Mouse (Mus musculus): ENCODE results near the gene Samm50. TPM values are rescaled to one million over a fixed set of nuclear protein-coding genes. Genes with fewer than 3 reads are reported as not detected.
"Not testable (repeated sequence)": the region's sequence is repeated elsewhere in the genome, so short reads cannot be mapped to it uniquely, and the experiment has no call there.

Gene Samm50
- total and polyA plus RNA-seq, 3 experiments: 55.3 to 132 (median 79.3) TPM

GRCm38 (mm10) chr15:84156158-84156557 lies 35.9 kb upstream of the Samm50 start:
- DNase-seq (ENCODE audit: extremely low read depth): no peak
- H3K79me2 ChIP-seq (replicated peaks; ENCODE audit: control insufficient read depth, extremely low read depth, insufficient read depth, poor library complexity, severe bottlenecking): no peaks in the 10 kb centered on the region
- dilution Hi-C loops (cut with MboI; ENCODE audit: extremely low pct_ligation_motif_present, extremely low pct_unique_long_range_greater_than_20kb, low sequenced_read_pairs): no loop called here
- no peaks in the 10 kb centered on the region for H3K36me3 ChIP-seq (replicated peaks in 1 of 2; ENCODE audit: control insufficient read depth in 1 of 2, insufficient read depth in 1 of 2, low read length in 1 of 2)
- H3K27ac ChIP-seq (ENCODE audit: insufficient read depth, low read depth): no peak overlapping the region
- H3K4me3 ChIP-seq (replicated peaks in 1 of 3; ENCODE audit: low read depth in 2 of 3, low read length in 2 of 3, poor library complexity in 1 of 3): no peak overlapping the region
- in situ Hi-C loops (cut with MboI; ENCODE audit: low pct_ligation_motif_present, low pct_unique_long_range_greater_than_20kb, low sequenced_read_pairs): no loop called here
- peaks cover 19% of the 10 kb centered on the region for H3K27me3 ChIP-seq (replicated peaks)
- H3K9me3 ChIP-seq (replicated peaks; ENCODE audit: low read length): no peaks in the 10 kb centered on the region
- H3K4me2 ChIP-seq (ENCODE audit: insufficient read depth, low read depth, poor library complexity, severe bottlenecking): no peak overlapping the region
- no peaks in the 10 kb centered on the region for H3K4me1 ChIP-seq (ENCODE audit: control insufficient read depth in 1 of 2, insufficient read depth in 2 of 2)
- no peak for TF ChIP-seq MYC (IDR thresholded peaks at IDR 0.05; ENCODE audit: low read depth, low read length)
- no peak for TF ChIP-seq ETS1 (conservative IDR thresholded peaks at IDR 0.05; ENCODE audit: low read depth, low read length)
- no peak for TF ChIP-seq MEF2A (IDR thresholded peaks at IDR 0.05; ENCODE audit: borderline replicate concordance, low read depth, low read length)
- no peak for TF ChIP-seq RAD21 (IDR thresholded peaks at IDR 0.05; ENCODE audit: low read depth, low read length)
- TF ChIP-seq NELFE (IDR thresholded peaks at IDR 0.05; ENCODE audit: low read depth, low read length): no peak
- TF ChIP-seq POLR2A (IDR thresholded peaks at IDR 0.05; ENCODE audit: low read depth, low read length): no peak
- no peak for TF ChIP-seq HCFC1 (IDR thresholded peaks at IDR 0.05; ENCODE audit: low read depth, low read length)
- no peak for TF ChIP-seq ZMIZ1 (IDR thresholded peaks at IDR 0.05; ENCODE audit: low read depth, low read length)
- no peak for TF ChIP-seq BHLHE40 (IDR thresholded peaks at IDR 0.05; ENCODE audit: low read depth, low read length)
- no peak for TF ChIP-seq SIN3A (IDR thresholded peaks at IDR 0.05; ENCODE audit: low read length)
- no peak for TF ChIP-seq EP300 (IDR thresholded peaks at IDR 0.05; ENCODE audit: low read length)
- TF ChIP-seq JUND (conservative IDR thresholded peaks at IDR 0.05; ENCODE audit: low read depth, low read length): no peak
- no peak for TF ChIP-seq ZNF384 (IDR thresholded peaks at IDR 0.05; ENCODE audit: low read depth, low read length)
- no peak for TF ChIP-seq USF2 (conservative IDR thresholded peaks at IDR 0.05; ENCODE audit: low read depth, low read length)
- no peak overlapping the region for H3K9ac ChIP-seq (ENCODE audit: insufficient read depth, low read depth)

DNA sequence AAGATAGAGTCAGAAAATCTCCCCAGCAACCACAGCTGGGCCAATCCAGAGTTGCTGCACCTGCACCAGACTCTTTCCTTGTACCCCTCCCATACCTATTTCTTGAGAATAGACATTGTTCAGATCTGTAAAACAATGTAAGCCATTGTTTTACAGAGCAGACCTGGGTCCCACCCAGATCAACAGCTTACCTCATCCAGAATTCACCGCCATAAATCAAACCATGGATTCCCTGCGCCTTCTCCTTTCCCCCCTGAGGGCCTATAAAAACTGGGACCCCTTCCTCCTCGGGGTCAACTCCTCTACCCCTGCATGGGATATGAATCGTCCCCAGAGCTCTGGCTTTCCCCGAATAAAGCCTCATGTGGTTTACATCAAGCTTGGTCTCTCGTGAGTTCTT lies 34.5 kb upstream of the Samm50 start:
- in situ Hi-C loops (cut with MboI; ENCODE audit: low pct_ligation_motif_present, low pct_unique_long_range_greater_than_20kb, low sequenced_read_pairs); dilution Hi-C loops (cut with MboI; ENCODE audit: extremely low pct_ligation_motif_present, extremely low pct_unique_long_range_greater_than_20kb, low sequenced_read_pairs); H3K4me3 ChIP-seq (replicated peaks in 1 of 3; ENCODE audit: low read depth in 2 of 3, low read length in 2 of 3, poor library complexity in 1 of 3): not testable (repeated sequence)

GRCm38 (mm10) chr15:84161871-84162270 lies 30.2 kb upstream of the Samm50 start:
- in situ Hi-C loops (cut with MboI; ENCODE audit: low pct_ligation_motif_present, low pct_unique_long_range_greater_than_20kb, low sequenced_read_pairs): no loop called here
- Histone ChIP-seq H3K4me2 (ENCODE audit: insufficient read depth, low read depth, poor library complexity, severe bottlenecking) (no peak overlapping the region), H3K9me3 (replicated peaks; ENCODE audit: low read length) (peaks cover 4% of the 10 kb centered on the region), H3K27ac (ENCODE audit: insufficient read depth, low read depth) (no peak overlapping the region), H3K4me1 (ENCODE audit: control insufficient read depth in 1 of 2, insufficient read depth in 2 of 2) (peaks cover 0 to 2% of the 10 kb centered on the region in 2 experiments; a peak in 2 of 4 replicates), H3K4me3 (replicated peaks in 1 of 3; ENCODE audit: low read depth in 2 of 3, low read length in 2 of 3, poor library complexity in 1 of 3) (no peak overlapping the region), H3K27me3 (replicated peaks) (peaks cover 51% of the 10 kb centered on the region), H3K36me3 (replicated peaks in 1 of 2; ENCODE audit: control insufficient read depth in 1 of 2, insufficient read depth in 1 of 2, low read length in 1 of 2) (no peaks in the 10 kb centered on the region), H3K79me2 (replicated peaks; ENCODE audit: control insufficient read depth, extremely low read depth, insufficient read depth, poor library complexity, severe bottlenecking) (no peaks in the 10 kb centered on the region), H3K9ac (ENCODE audit: insufficient read depth, low read depth) (no peak overlapping the region)
- no peak for DNase-seq (ENCODE audit: extremely low read depth)
- dilution Hi-C loops (cut with MboI; ENCODE audit: extremely low pct_ligation_motif_present, extremely low pct_unique_long_range_greater_than_20kb, low sequenced_read_pairs): no loop called here
- TF ChIP-seq CHD2 (IDR thresholded peaks at IDR 0.05; ENCODE audit: low read length) (no peak), KAT2A (IDR thresholded peaks at IDR 0.05; ENCODE audit: insufficient replicate concordance, low read length) (no peak), SIN3A (IDR thresholded peaks at IDR 0.05; ENCODE audit: low read length) (no peak), USF1 (IDR thresholded peaks at IDR 0.05; ENCODE audit: low read depth, low read length) (no peak), POLR2AphosphoS2 (IDR thresholded peaks at IDR 0.05; ENCODE audit: low read depth, low read length) (no peak), RAD21 (IDR thresholded peaks at IDR 0.05; ENCODE audit: low read depth, low read length) (no peak), ELF1 (IDR thresholded peaks at IDR 0.05; ENCODE audit: low read depth, low read length) (no peak), ZKSCAN1 (IDR thresholded peaks at IDR 0.05; ENCODE audit: borderline replicate concordance, low read depth, low read length) (no peak), PAX5 (IDR thresholded peaks at IDR 0.05; ENCODE audit: low read length) (no peak), TBP (conservative IDR thresholded peaks at IDR 0.05; ENCODE audit: low read depth, low read length) (no peak), SMC3 (IDR thresholded peaks at IDR 0.05; ENCODE audit: low read depth, low read length) (no peak), ZNF384 (IDR thresholded peaks at IDR 0.05; ENCODE audit: low read depth, low read length) (no peak), NELFE (IDR thresholded peaks at IDR 0.05; ENCODE audit: low read depth, low read length) (no peak)

More for the DNA sequence above, 34.5 kb upstream of the Samm50 start:
- H3K27ac ChIP-seq (ENCODE audit: insufficient read depth, low read depth); H3K9me3 ChIP-seq (replicated peaks; ENCODE audit: low read length); H3K4me1 ChIP-seq (ENCODE audit: control insufficient read depth in 1 of 2, insufficient read depth in 2 of 2); DNase-seq (ENCODE audit: extremely low read depth); H3K9ac ChIP-seq (ENCODE audit: insufficient read depth, low read depth); H3K36me3 ChIP-seq (replicated peaks in 1 of 2; ENCODE audit: control insufficient read depth in 1 of 2, insufficient read depth in 1 of 2, low read length in 1 of 2); H3K79me2 ChIP-seq (replicated peaks; ENCODE audit: control insufficient read depth, extremely low read depth, insufficient read depth, poor library complexity, severe bottlenecking); H3K4me2 ChIP-seq (ENCODE audit: insufficient read depth, low read depth, poor library complexity, severe bottlenecking): not testable (repeated sequence)
- peaks cover 31% of the 10 kb centered on the region for H3K27me3 ChIP-seq (replicated peaks)

Measured in CH12.LX (cell line).